Mouse (Mus musculus) heart, embryonic 10.5 days (tissue): ENCODE measurements around the gene Gm5134. TPM values are rescaled to one million over a fixed set of nuclear protein-coding genes. Genes with fewer than 3 reads are reported as not detected.
A peak's percentile ranks its signal among the peaks of the same experiment; 100 is the strongest.

Experiments
- DNase-seq: peaks from one replicate; pipeline ENCODE4 v3.0.0-alpha.2; 2017; ENCODE audit warnings: low spot score
- H3K27ac ChIP-seq: fragments of 300-500 bp; sonication (generic); 2 replicates; pipeline ENCODE4 v1.5.1; 2016; ENCODE audit warnings: mild to moderate bottlenecking
- H3K27me3 ChIP-seq: fragments of 300-500 bp; sonication (generic); 2 replicates; pipeline ENCODE4 v1.6.1; 2016; ENCODE audit warnings: mild to moderate bottlenecking; ENCODE audit not compliant: poor library complexity, insufficient read depth, severe bottlenecking
- H3K36me3 ChIP-seq: fragments of 300-500 bp; sonication (generic); 2 replicates; pipeline ENCODE4 v1.6.1; 2016; ENCODE audit warnings: mild to moderate bottlenecking, moderate library complexity
- H3K4me1 ChIP-seq: fragments of 300-500 bp; sonication (generic); 2 replicates; pipeline ENCODE4 v1.6.1; 2016; ENCODE audit warnings: mild to moderate bottlenecking
- H3K4me3 ChIP-seq: fragments of 300-500 bp; sonication (generic); 2 replicates; pipeline ENCODE4 v1.5.1; 2016; ENCODE audit warnings: mild to moderate bottlenecking, moderate library complexity
- H3K9me3 ChIP-seq: fragments of 300-500 bp; sonication (generic); 2 replicates; pipeline ENCODE4 v1.6.1; 2016; ENCODE audit warnings: mild to moderate bottlenecking, moderate library complexity
- WGBS: fragments of 180-500 bp; shearing (Covaris S2); methylation state at CpG from one replicate; pipeline ENCODE4 v1.1.7; 2016; 5-methylcytosine and 5-hydroxymethylcytosine counted together
- polyA plus RNA-seq: library from polyadenylated mRNA; unstranded; fragments of >200 nt; fragmentation: Nextera tagmentation; extraction: Ambion mirVana; gene quantifications from 2 replicates; pipeline ENCODE4 v1.2.1, GENCODE M21; 2016

Gene Gm5134
- polyA plus RNA-seq, 1 experiment from 2014 or later = not detected

DNA sequence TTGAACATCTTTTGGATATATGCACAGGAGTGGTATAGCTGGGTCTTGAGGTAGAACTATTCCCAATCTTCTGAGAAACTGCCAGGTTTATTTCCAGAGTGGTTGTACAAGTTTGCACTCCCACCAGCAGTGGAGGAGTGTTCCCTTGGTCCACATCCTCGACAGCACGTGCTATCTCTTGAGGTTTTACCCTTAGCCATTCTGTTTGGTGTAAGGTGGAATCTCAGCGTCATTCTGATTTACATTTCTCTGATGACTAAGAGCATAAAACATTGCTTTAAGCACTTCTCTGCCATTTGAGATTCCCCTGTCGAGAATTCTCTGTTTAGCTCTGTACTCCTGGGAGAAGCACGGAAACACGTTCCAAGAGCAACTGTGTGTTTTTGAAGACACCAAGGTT is 58.6 kb downstream of the Gm5134 start:
- Histone ChIP-seq H3K27ac (no peak overlapping the region), H3K4me3 (no peak overlapping the region), H3K27me3 (no peaks in the 10 kb centered on the region), H3K36me3 (no peaks in the 10 kb centered on the region), H3K9me3 (no peaks in the 10 kb centered on the region), H3K4me1 (no peaks in the 10 kb centered on the region)
- DNase-seq = no peak
- WGBS = 75% methylated on average over 6 of the region's 6 CpGs

DNA sequence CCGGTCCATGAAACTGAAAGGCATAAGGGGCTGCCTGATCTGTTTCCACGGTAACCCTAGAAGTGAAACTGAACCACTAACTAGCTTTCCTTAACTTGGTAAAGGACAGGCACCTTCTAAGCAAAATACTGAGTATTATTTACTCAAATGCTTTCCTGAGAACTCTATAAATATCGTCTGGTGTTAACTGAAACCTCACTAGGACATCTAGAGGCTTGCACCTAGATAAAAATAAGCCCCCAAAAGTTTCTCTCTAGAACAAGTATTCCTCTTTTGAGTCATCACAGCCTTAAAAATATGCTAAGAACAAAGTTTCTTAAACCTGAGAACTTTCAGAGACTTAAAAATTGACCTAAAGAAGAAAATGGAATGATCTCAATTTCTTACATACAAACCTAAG is 62.6 kb downstream of the Gm5134 start:
- no peaks in the 10 kb centered on the region for H3K4me1 ChIP-seq
- no peak for DNase-seq
- no peak overlapping the region for H3K4me3 ChIP-seq
- H3K9me3 ChIP-seq = no peaks in the 10 kb centered on the region
- H3K36me3 ChIP-seq = 0 out of 2 replicates have a peak, but pooled peaks cover 5% of the 10 kb centered on the region
- no peak overlapping the region for H3K27ac ChIP-seq
- WGBS = 84% methylated on average over 3 of the region's 3 CpGs
- no peaks in the 10 kb centered on the region for H3K27me3 ChIP-seq

DNA sequence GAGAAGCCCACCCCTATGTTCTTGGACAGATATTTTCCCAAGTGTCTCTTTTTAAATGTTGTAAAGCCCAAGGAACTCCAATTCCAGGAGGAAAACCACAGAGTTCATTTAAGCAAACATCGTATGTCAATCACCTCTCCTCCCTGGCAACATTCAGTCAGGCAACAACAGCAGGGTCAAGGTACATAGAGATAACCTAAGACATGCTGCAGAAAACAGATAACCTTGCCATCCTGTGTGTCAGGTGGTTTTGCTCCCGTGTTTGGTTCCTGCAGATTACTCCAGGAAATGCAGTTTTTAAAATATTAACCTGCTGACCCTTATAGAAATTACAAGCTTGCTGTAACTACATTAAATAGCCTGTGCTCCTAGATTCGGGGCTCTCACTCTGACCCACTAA is 67.4 kb downstream of the Gm5134 start:
- no peaks in the 10 kb centered on the region for H3K4me1 ChIP-seq
- H3K9me3 ChIP-seq = 0 out of 2 replicates have a peak, but pooled peaks cover 4% of the 10 kb centered on the region
- 0 out of 2 replicates have a peak, but pooled peaks cover 5% of the 10 kb centered on the region for H3K36me3 ChIP-seq
- no peak overlapping the region for H3K27ac ChIP-seq
- H3K27me3 ChIP-seq = no peaks in the 10 kb centered on the region
- DNase-seq = no peak
- no peak overlapping the region for H3K4me3 ChIP-seq
- 53% methylated on average over 3 of the region's 3 CpGs for WGBS

DNA sequence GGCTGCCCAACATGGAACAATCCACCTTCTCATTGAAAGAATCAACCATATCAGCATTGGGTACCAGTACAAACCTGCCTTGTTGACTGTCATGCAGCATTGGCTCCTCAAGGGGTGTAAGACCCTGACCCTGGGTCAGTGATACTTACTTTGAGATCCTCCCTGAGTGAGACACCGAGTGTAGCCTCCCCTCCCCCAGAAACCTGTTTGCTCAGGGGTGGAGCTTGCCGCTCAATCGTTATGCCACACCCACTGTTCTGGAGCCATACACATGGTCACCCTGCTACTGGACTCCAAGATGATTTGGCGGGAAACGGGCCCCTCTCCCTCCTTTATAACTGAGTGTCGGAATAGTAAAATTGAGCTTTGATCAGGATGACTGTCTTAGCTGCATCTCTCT is 69.6 kb downstream of the Gm5134 start:
- Histone ChIP-seq H3K27ac (no peak overlapping the region), H3K4me3 (no peak overlapping the region), H3K4me1 (peaks cover 15% of the 10 kb centered on the region), H3K9me3 (0 out of 2 replicates have a peak, but pooled peaks cover 4% of the 10 kb centered on the region), H3K27me3 (no peaks in the 10 kb centered on the region), H3K36me3 (0 out of 2 replicates have a peak, but pooled peaks cover 5% of the 10 kb centered on the region)
- DNase-seq = no peak
- 89% methylated on average over 6 of the region's 6 CpGs for WGBS

DNA sequence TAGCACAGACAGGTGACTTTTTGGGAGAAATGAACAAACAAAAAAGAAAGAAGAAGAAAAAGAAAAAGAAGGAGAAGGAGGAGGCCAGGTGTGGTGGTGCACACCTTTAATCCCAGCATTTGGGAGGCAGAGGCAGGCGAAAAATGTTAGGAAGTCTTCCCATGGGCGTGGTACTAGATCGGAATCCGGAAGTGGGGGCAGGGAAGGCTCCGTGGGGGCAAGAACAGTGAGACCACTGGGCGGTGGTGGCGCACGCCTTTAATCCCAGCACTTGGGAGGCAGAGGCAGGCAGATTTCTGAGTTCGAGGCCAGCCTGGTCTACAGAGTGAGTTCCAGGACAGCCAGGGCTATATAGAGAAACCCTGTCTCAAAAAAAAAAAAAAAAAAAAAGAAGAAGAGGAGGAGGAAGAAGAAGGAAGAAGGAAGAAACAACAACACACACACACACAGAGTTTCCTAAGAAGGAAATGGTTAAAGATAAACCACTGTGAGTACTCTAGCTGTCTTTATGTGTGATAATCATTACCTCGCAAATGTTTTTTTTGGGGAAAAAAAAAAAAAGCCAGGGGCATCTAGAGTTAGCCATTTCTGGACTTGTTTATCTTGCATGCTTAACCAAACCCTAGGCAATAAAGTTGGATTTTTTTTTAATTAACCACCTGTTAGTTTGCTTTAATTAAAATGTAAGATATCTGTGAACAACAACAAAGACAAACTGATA is 71.3 kb downstream of the Gm5134 start:
- H3K4me1 ChIP-seq = peaks cover 15% of the 10 kb centered on the region
- WGBS = 92% methylated on average over 9 of the region's 10 CpGs
- H3K36me3 ChIP-seq = no peaks in the 10 kb centered on the region
- no peak for DNase-seq
- 0 out of 2 replicates have a peak, but pooled peaks cover 4% of the 10 kb centered on the region for H3K9me3 ChIP-seq
- H3K4me3 ChIP-seq = no peak overlapping the region
- H3K27ac ChIP-seq = no peak overlapping the region
- H3K27me3 ChIP-seq = no peaks in the 10 kb centered on the region

DNA sequence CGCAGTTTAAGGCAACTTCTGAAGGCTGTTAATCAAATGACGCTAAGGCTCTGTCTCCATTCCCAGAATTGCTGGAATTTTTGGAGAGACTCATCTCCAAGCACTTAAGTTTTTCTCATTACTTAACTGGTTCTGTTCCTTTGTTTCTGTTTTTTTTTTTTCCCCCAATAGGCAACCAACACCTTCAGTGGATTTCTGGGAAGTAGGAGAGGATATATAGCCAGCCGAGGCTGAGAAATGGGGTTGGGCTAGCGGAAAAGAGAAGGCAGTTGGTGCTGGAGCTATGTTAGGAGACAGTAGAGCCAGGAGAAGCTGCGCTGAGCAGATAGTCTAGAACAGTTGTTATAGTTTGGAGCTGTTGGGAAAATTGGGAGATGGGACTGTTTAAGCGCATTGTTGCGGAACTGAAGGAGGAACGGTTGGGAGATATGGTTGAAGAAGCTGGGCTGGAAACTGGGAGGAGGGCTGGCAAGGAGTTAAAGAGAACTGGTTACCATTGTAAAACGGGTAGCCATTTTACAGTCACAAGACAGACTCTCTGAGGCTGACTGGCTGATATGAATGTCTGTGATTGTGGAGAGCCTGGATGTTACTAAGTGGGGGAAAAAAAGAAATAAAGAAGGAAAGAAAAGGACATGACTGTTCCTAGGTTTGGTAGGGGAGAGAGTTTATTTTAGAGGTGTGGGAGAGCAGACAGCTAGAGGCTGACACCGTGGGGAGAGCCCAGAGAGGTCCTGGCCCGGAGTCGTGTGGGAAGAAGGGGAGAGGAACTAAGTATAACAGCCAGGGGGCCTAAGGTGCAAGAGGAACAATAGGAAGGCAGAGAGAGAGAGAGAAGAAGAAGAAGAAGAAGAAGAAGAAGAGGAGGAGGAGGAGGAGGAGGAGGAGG is 73.1 kb downstream of the Gm5134 start:
- peak overlapping the region; percentile 76 for H3K27ac ChIP-seq
- no peak overlapping the region for H3K4me3 ChIP-seq
- 0 out of 2 replicates have a peak, but pooled peaks cover 4% of the 10 kb centered on the region for H3K9me3 ChIP-seq
- DNase-seq = no peak
- H3K36me3 ChIP-seq = no peaks in the 10 kb centered on the region
- H3K4me1 ChIP-seq = peaks cover 20% of the 10 kb centered on the region
- no peaks in the 10 kb centered on the region for H3K27me3 ChIP-seq
- 50% methylated on average over 12 of the region's 12 CpGs for WGBS

DNA sequence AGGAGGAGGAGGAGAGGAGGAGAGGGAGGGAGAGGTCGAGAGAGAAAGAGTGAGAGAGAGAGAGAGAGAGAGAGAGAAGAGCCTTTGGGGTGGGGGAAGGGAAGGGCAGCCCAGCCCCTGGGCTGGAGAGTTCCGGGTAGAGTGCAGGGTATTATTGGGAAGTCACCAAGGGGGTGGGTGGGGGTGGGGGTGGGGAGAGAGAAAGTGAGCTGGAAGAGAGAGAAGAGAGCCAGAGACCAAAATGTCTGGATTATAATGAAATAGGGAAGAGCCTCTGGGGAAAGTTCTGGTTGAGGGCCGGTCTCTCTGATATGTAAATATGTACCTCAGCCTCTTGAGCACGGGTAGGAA is 73.7 kb downstream of the Gm5134 start:
- no peaks in the 10 kb centered on the region for H3K36me3 ChIP-seq
- H3K9me3 ChIP-seq = 0 out of 2 replicates have a peak, but pooled peaks cover 4% of the 10 kb centered on the region
- H3K4me3 ChIP-seq = no peak overlapping the region
- 14% methylated on average over 4 of the region's 4 CpGs for WGBS
- no peak for DNase-seq
- peak overlapping the region; percentile 76 for H3K27ac ChIP-seq
- peaks cover 21% of the 10 kb centered on the region for H3K4me1 ChIP-seq
- H3K27me3 ChIP-seq = no peaks in the 10 kb centered on the region

DNA sequence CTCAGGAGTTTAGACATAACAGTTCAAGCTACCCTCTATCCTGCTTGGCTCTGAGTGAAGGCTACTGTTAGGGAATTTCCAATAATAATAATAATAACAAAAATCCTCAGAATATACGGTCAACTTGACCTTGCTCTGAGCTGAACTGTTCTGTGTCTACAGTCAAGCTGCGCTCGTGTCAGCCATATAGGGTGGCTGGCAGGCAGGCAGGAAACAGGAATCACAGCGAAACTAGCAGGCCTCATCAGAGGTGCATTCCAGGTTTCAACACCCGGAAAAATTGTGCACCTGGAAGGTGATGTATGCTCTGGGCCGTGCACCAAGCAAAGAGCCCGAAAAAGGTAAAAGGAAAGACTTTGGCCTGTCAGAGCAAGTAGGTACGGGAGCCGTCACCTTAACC is 74.1 kb downstream of the Gm5134 start:
- DNase-seq = no peak
- 68% methylated on average over 9 of the region's 9 CpGs for WGBS

DNA sequence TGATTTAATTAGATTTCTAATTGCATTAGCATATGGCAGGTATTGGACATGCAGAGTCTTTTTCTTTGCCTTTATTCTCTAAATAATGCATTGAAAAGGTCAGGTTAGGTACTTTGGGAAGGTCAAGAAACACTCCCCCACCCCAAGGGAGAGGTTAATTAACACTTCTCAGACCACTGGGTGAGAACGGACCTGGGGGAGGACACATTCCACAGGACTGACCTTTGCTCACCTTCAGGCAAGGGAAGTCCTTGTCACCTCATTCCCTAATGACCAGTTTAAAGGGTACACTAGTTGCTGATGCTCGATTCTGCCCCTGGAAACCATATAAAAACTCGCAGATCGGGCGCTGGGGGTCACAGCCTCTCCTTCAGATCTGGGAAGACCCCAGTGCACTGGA is 75.0 kb downstream of the Gm5134 start:
- 71% methylated on average over 5 of the region's 5 CpGs for WGBS

More for the DNA sequence above, 74.1 kb downstream of the Gm5134 start:
- no peaks in the 10 kb centered on the region for H3K36me3 ChIP-seq
- H3K27ac ChIP-seq = peak overlapping the region; percentile 76
- 0 out of 2 replicates have a peak, but pooled peaks cover 4% of the 10 kb centered on the region for H3K9me3 ChIP-seq
- H3K4me1 ChIP-seq = peaks cover 25% of the 10 kb centered on the region
- no peak overlapping the region for H3K4me3 ChIP-seq
- H3K27me3 ChIP-seq = no peaks in the 10 kb centered on the region

DNA sequence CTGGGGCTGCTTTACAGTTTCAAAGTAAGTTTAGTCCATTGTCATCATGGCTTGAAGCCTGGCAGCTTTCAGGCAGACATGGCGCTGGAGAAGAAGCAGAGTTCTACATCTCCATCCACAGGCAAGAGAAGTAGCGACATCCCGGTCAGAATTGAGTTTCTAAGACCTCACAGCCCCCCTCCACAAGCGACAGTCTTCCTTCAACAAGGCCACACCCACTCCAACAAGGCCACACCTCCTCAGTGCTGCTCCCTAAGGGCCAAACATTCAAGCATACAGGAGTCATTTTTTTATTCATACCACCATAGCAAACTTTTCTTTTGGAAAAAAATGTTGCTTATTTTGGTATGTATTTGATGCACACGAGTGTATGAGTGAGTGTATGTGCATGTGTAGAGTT is 76.2 kb downstream of the Gm5134 start:
- no peak for DNase-seq
- WGBS = 63% methylated on average over 5 of the region's 5 CpGs

More for the DNA sequence above, 75.0 kb downstream of the Gm5134 start:
- H3K36me3 ChIP-seq = peaks cover 5% of the 10 kb centered on the region; the same call in 1 of the 2 replicates
- no peak overlapping the region for H3K4me3 ChIP-seq
- 0 out of 2 replicates have a peak, but pooled peaks cover 4% of the 10 kb centered on the region for H3K9me3 ChIP-seq
- peaks cover 25% of the 10 kb centered on the region for H3K4me1 ChIP-seq
- DNase-seq = no peak
- no peaks in the 10 kb centered on the region for H3K27me3 ChIP-seq
- H3K27ac ChIP-seq = no peak overlapping the region

DNA sequence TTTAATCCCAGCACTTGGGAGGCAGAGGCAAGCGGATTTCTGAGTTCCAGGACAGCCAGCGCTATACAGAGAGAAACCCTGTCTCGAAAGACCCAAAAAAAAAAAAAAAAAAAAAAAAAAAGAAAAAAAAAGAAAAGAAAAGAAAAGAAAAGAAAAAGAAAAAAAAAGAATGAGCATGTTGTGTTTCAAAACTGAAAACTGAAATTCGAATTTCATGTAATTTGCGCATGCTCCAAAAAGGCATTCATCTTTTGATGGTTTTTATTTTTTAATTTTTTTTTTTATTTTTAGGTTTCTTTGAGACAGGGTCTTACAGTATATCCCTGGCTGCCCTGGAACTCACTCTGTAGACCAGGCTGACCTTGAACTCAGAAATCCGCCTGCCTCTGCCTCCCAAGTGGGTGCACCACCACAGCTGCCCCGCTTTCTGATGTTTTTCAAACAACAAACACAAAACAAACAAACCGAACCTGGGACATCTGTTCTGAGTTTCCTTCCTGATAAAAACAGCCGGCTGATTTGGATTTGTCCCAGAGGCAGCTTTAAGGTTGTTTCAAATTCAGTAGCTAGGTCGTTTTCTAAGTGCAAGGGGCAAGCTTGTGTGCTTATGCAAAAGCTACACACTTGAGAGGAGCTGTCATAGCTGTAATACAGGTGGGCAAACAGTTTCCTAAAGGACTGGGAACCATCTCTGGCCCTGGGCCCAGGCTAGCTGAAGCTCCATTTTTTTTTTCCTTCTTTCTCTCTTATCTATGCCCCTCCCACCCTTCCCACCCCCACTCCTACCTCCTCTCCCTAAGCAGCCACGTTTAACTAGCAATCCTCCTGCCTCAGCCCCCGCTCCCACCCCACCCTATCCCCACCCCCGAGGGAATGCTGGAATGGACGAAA is 77.4 kb downstream of the Gm5134 start:
- 45% methylated on average over 14 of the region's 14 CpGs for WGBS
- peak; percentile 62 for DNase-seq

More for the DNA sequence above, 76.2 kb downstream of the Gm5134 start:
- peaks cover 25% of the 10 kb centered on the region for H3K4me1 ChIP-seq
- H3K27me3 ChIP-seq = no peaks in the 10 kb centered on the region
- no peak overlapping the region for H3K27ac ChIP-seq
- peaks cover 11% of the 10 kb centered on the region for H3K36me3 ChIP-seq
- H3K4me3 ChIP-seq = no peak overlapping the region
- no peaks in the 10 kb centered on the region for H3K9me3 ChIP-seq

DNA sequence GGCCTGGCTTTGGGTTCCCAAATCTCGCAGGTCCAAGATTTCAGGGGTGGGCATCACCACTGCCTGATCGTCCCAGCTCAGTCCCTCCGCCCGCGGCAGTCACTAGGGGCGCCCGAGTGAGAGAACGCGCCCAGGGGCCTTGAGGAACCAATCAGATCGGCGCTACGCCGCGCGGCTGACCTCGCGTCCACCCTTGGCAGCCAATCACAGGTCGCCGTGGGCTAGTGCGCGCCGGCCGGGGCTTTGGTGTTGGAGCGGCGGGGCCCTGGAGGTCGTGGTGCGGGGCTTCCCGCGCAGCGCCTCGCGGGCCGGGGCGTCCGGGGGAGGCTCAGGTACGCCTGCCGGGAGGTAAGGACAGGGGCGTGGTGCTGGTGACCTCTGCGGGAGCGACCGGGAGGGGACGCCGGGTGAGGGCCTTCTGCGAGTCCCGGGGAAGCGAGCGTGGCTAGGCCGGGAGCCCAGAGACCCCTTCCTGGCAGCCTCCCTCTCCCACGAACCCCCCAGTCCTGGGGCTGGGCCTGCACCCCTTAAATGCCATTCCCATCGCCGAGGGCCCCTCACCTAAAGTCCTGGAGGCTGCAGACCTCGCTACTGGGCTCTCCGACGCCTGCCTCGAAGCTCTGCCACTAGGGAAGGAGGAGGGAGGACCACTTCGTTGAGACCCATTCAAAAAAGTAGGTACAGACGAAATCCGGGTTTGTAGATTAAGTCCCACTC is 78.2 kb downstream of the Gm5134 start, which contains the start of gene Zfp280b:
Gene Zfp280b, plus strand, starts transcription at position 249 of the 717 bp plus-strand sequence.
- H3K36me3 ChIP-seq = peaks cover 27% of the 10 kb centered on the region
- no peaks in the 10 kb centered on the region for H3K9me3 ChIP-seq
- under 1% methylated on average over 58 of the region's 58 CpGs for WGBS

More for the DNA sequence above, 77.4 kb downstream of the Gm5134 start:
- Histone ChIP-seq H3K27me3 (no peaks in the 10 kb centered on the region), H3K4me3 (peak overlapping the region; percentile 89), H3K9me3 (no peaks in the 10 kb centered on the region), H3K36me3 (peaks cover 19% of the 10 kb centered on the region), H3K4me1 (peaks cover 25% of the 10 kb centered on the region), H3K27ac (peak overlapping the region; percentile 97)

More for the DNA sequence above, 78.2 kb downstream of the Gm5134 start, which contains the start of gene Zfp280b:
- Histone ChIP-seq H3K27me3 (no peaks in the 10 kb centered on the region), H3K4me1 (peaks cover 22% of the 10 kb centered on the region), H3K27ac (peak within 1 kb of the TSS; percentile 97), H3K4me3 (peak within 1 kb of the TSS; percentile 89)
- DNase-seq = peak; percentile 98
